Mouse (Mus musculus) kidney, adult 11 months (tissue): ENCODE data around the gene Cpt1c.
A peak's percentile ranks its signal among the peaks of the same experiment; 100 is the strongest.
"Not testable (repeated sequence)": the region's sequence is repeated elsewhere in the genome, so short reads cannot be mapped to it uniquely, and the experiment has no call there.

Experiments used
- DNase-seq: peaks from one replicate; pipeline ENCODE4 v3.0.0; 2022

Gene Cpt1c

DNA sequence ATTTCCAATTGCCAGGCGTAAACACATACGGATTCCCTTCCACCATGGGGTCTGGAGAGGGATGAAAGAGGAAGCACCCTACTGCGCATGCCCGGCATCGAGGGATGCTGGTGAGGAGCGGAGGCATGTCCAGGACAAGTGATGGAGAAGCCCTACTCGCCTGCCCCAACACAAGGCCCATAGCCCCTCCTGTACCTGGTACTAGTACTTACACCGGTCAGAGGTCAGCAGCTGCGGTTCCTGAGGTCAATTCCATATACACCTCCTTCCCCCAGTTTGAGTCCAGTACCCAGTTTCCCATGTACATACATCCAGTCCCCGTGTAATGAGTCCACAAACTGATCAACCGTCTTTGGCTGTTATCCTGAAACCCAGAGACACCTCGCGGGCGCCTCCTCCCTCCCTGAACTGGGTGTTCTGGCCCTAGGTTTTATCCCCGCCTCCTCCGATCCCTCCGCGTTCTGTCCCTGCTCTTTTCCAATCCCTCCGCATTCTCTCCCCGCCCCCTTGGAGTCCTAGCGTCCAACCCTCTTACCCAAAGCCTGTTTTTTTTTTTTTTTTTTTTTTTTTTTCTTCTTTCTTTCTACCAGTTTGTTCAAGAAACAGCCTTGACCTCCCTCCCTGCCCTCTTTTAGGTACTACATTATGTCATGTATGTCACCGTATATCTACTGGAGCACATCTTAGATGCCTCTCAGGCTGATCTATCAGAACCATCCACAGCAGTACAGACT is at the start of gene Cpt1c:
TSS of gene Cpt1c (minus strand) at position 469 of the 734 bp plus-strand sequence.
- DNase-seq, result peak; percentile 62

DNA sequence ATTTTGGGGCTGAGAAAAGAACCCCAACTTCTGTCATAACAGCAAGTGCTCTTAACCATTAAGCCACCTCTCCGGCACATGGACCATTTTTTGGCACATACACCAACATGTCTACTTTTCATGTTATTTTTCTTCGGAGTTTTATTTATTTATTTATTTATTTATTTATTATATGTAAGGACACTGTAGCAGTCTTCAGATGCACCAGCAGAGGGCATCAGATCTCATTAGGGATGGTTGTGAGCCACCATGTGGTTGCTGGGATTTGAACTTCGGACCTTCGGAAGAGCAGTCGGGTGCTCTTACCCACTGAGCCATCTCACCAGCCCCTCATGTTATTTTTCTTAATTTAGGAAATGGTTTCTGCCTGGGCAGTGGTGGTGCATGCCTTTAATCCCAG is 49.1 kb upstream of the Cpt1c start:
- DNase-seq, result not testable (repeated sequence)

DNA sequence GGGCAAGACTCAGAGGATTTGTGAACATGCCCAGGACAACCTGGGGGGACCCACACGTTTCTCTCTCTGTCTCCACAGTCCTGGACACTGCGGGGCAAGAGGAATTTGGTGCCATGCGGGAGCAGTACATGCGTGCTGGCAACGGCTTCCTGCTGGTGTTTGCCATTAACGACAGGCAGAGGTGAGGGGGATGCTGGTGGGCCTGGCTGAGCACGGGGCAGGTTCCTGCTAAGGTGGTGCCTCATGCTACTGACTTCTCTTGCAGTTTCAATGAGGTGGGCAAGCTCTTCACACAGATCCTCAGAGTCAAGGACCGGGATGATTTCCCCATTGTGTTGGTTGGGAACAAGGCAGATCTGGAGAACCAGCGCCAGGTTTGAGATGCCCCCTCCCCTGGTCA is 45.6 kb upstream of the Cpt1c start:
- no peak for DNase-seq

GRCm38 (mm10) chr7:45019031-45019571 is 44.5 kb upstream of the Cpt1c start:
- peak; percentile 76 for DNase-seq

DNA sequence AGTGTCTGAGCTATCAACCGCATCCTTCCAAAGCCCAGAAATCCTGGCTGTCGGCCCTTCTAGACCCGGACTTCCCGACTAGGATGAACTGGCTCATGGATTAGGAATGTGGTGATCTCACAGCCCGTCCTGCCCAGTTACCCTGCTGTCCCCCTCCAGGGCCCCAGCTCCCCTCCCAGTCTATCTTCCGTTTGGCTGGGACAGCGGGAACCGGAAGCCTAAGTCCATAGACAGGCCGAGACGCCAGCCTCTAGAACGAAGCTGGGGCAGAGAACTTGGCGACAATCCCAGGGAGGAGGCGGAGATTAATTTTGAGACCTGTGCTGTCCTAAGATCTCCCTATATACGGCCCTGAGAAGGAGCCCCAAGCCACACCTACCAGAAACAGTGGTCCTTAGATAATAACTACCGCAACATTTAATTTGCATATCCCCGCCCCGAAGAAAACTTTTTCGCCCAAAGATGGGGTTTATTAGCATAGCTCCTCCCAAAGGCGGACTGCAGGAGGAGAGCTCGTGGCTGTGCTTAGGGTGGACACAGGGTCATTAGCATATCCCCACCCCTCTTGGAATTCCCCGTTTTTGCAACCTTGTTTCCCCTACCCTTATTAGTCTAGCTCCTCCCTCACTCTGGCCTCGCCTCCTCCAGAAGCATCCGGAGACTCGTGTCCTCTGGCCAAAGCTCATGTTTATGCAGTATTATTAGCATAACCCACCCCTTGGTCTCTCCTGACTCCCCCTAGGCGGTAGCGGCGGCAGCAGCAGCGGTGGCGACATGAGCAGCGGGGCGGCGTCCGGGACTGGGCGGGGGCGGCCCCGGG is 42.8 kb upstream of the Cpt1c start, which contains the start of gene Rras:
TSS of gene Rras (plus strand) at position 720 of the 820 bp plus-strand sequence.
- DNase-seq, result peak; percentile 99

GRCm38 (mm10) chr7:45016761-45017160 is 42.1 kb upstream of the Cpt1c start:
- DNase-seq, result no peak

DNA sequence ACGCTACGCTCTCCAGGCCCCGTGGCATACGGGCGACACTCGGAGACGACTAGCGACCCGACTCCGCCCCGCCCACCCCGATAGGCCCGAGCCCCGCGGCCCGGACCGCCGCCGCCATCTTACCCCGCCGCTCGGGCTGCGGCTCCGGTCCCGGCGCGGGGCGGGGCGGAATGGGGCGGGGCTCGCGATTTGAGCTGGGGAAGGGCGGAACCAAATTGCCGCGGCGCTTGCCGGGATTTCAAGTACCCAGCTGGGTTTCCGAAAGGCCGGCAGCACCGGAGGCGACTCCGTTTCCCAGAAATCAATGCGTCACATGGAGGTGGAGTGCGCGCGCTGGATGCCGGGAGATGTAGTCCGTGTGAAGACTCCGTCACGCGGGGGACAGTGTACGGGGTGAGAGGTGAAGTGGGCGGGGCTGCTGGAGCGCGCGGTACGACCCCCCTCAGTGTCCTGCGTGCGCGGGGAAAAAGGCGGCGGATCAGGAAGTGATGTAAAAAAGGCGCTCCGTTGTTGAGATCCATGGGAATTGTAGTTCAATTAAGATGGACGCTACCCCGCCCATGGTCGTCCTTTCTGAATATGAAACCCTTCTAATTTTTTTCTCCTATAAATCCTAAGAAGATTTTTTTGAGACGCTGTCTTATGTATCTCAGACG is 41.4 kb upstream of the Cpt1c start, which contains the start of gene Scaf1:
TSS of gene Scaf1 (minus strand) at position 407 of the 656 bp plus-strand sequence.
- peak; percentile 100 for DNase-seq

GRCm38 (mm10) chr7:45015344-45015956 is 40.8 kb upstream of the Cpt1c start:
- DNase-seq, result no peak

DNA sequence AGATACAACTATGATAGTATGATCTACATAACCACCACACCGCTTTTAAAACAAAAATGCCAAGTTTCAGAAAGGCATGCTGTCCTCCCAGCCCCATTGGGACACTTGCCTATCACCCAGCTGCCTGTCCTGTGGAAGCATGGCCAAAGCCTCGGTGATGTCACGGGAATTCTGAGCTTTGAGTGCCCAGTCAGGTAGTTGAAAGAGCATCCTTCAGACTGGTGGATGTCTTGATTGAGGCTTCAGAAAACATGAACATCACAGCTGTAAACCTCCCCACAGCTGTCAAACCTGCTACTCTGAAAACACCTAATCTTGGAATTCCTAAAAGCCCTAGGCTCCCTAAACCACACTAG is 39.4 kb upstream of the Cpt1c start:
- DNase-seq, result no peak

- no peak for DNase-seq
Measured at GRCm38 (mm10) chr7:45013366-45014095, 38.9 kb upstream of the Cpt1c start.

- DNase-seq, result no peak
Measured at GRCm38 (mm10) chr7:45012824-45013223, 38.2 kb upstream of the Cpt1c start.

DNA sequence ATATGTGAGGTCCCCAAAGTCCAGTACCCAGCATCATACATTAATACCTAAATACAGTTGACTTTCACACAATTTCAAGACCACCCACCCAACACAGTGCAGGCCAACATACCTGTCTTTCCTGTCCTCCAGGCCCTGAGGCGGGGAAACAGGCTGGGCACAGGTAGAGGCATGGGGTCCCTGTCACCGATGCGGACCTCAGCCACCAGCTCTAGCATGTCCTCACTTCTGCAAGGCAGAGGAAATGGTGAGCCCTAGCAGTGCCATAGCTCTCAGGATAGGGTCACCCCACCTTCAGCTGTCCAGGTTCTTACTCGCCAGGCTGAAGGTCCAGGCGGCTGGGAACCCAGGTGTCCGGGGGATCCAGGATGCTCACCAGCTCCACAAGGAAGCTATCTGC is 37.4 kb upstream of the Cpt1c start:
- no peak for DNase-seq

DNA sequence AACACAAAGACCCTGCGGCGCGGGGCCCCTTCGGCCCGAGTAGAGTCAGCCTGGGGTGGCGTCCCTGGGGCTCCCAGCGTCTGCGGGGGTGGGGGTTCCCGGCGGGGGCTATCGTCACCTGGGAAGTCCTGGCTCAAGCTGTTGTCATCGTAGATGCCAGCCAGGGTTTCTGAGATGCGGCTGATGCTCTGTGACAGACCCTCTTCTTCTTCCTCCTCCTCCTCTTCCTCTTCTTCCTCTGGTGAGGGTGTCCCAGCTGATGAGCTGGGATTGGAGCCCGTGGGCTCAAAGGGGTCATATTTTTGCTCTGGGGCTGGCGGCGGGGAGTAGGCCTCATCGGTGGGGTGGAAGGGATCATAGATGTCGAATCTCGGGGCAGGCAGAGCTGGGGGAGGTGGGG is 33.8 kb upstream of the Cpt1c start:
- DNase-seq, result no peak

DNA sequence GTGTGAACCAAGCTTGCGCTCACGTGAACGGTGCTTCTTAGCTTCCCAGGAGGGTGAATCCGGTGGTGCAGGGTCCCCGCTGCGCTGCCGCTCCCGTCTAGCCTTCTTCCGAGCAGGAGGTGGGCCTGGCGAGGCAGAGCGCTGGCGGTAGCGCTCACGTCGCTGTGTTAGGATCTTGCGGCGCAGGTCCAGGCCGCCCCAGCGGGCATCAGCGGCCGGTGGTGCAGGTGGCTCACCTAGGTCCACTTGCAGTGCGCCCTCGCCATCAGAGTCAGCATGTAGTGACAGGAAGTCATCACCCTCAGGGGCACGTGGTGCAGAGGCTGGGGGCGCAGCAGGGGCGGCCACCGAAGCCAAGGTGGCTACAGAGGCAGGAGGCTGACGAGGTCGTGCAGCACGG is 33.2 kb upstream of the Cpt1c start:
- no peak for DNase-seq

DNA sequence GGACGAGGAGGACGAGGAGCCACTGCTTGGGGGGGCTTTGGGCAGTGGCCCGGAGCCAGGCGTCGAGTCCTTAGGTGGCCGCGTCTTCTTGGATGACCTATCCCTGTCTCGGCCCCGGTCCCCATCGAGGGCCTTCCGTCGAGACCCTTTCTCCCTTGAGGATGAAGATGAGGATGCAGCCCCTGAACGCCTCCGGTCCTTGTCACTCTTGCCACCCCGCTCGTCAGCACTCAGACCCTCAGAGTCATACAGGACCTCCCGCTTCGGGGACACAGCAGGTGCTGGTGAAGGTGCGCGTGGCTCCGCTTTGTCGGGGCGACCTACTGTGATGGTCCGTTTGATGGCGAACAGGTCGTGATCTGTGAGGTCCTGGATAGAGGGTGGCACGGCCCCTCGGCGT is 32.5 kb upstream of the Cpt1c start:
- no peak for DNase-seq

GRCm38 (mm10) chr7:45006503-45006902 is 31.9 kb upstream of the Cpt1c start:
- DNase-seq, result no peak

GRCm38 (mm10) chr7:45005321-45005992 is 30.8 kb upstream of the Cpt1c start:
- no peak for DNase-seq

GRCm38 (mm10) chr7:45004546-45004945 is 29.9 kb upstream of the Cpt1c start:
- no peak for DNase-seq

- DNase-seq, result no peak
Measured at GRCm38 (mm10) chr7:45002440-45002839, 27.8 kb upstream of the Cpt1c start.

DNA sequence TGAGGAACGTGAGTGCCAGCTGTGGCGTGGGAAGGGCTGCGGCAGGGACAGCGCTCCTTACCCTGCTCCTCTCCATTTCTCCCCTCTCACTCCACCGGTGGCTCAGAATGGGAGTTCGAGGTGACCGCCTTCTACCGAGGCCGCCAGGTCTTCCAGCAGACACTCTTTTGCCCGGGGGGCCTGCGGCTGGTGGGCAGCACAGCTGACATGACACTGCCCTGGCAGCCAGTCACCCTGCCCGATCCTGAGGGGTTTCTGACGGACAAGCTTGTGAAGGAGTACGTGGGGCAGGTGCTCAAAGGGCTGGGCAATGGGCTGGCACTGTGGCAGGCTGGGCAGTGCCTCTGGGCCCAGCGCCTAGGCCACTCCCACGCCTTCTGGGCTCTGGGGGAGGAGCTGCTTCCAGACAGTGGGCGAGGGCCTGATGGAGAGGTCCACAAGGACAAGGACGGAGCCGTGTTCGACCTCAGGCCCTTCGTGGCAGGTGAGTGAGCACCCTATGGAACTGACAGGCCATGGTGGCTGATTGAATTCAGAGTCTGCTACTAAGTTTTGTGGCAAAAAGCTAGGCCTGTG is 26.0 kb upstream of the Cpt1c start:
- DNase-seq, result no peak

DNA sequence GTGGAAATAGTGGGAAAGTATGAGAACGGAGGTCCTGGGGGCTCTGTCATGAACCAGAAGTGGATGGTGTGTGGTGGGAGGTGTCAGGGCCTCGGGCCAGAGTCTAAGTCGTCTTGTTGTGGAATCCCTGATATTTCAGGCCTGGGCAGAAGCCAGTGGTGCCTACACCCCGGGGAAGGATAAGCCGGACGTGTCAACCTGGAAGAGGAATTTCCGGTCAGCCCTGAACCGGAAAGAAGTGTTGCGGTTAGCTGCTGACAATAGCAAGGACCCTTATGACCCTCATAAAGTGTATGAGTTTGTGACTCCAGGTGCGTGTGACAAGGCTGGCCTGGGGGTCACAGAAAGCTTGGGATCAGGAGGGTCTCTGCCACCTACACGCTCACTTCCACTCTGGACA is 25.1 kb upstream of the Cpt1c start:
- DNase-seq, result no peak
